Mouse (Mus musculus): Measurements from ENCODE around the gene Cdkn1a. TPM values are rescaled to one million over a fixed set of nuclear protein-coding genes. Genes with fewer than 3 reads are reported as not detected.

Cdkn1a gene
- polyA plus RNA-seq, 1 experiment from 2014 or later = 114 TPM

- H3K27me3 ChIP-seq (replicated peaks; ENCODE audit: control insufficient read depth, insufficient read depth, low read length) = no peaks in the 10 kb centered on the region
- no peak overlapping the region for H3K4me2 ChIP-seq (ENCODE audit: low read depth, low read length)
- no peak for ATAC-seq
- H3K9ac ChIP-seq (ENCODE audit: low read depth, low read length) = no peak overlapping the region
- no peaks in the 10 kb centered on the region for H3K36me3 ChIP-seq (ENCODE audit: control insufficient read depth, insufficient read depth, low read length)
- H3K27ac ChIP-seq (ENCODE audit: low read length) = no peak overlapping the region
- 45% methylated on average over 5 of the region's 5 CpGs for WGBS
- H3K9me3 ChIP-seq (ENCODE audit: control insufficient read depth, low read length) = no peaks in the 10 kb centered on the region
- H3K4me1 ChIP-seq (ENCODE audit: control insufficient read depth, insufficient read depth, low read length) = peaks cover 6% of the 10 kb centered on the region
- H3K4me3 ChIP-seq (ENCODE audit: low read length) = no peak overlapping the region
These were observed 27.3 kb downstream of the Cdkn1a start for GRCm38 (mm10) chr17:29118057-29118456.

GRCm38 (mm10) chr17:29120666-29121065 is 29.9 kb downstream of the Cdkn1a start:
- 62% methylated on average over 12 of the region's 12 CpGs for WGBS
- Histone ChIP-seq H3K9ac (ENCODE audit: low read depth, low read length) (no peak overlapping the region), H3K4me2 (ENCODE audit: low read depth, low read length) (no peak overlapping the region), H3K4me3 (ENCODE audit: low read length) (no peak overlapping the region), H3K4me1 (ENCODE audit: control insufficient read depth, insufficient read depth, low read length) (peaks cover 15% of the 10 kb centered on the region), H3K27ac (ENCODE audit: low read length) (no peak overlapping the region), H3K36me3 (ENCODE audit: control insufficient read depth, insufficient read depth, low read length) (no peaks in the 10 kb centered on the region), H3K9me3 (ENCODE audit: control insufficient read depth, low read length) (no peaks in the 10 kb centered on the region), H3K27me3 (replicated peaks; ENCODE audit: control insufficient read depth, insufficient read depth, low read length) (no peaks in the 10 kb centered on the region)
- no peak for ATAC-seq

GRCm38 (mm10) chr17:29122817-29123216 is 32.0 kb downstream of the Cdkn1a start:
- WGBS = 31% methylated on average over 6 of the region's 6 CpGs
- H3K36me3 ChIP-seq (ENCODE audit: control insufficient read depth, insufficient read depth, low read length) = no peaks in the 10 kb centered on the region
- no peaks in the 10 kb centered on the region for H3K27me3 ChIP-seq (replicated peaks; ENCODE audit: control insufficient read depth, insufficient read depth, low read length)
- no peaks in the 10 kb centered on the region for H3K9me3 ChIP-seq (ENCODE audit: control insufficient read depth, low read length)
- peak overlapping the region; percentile 83 for H3K27ac ChIP-seq (ENCODE audit: low read length)
- peak; percentile 51 for ATAC-seq
- H3K4me1 ChIP-seq (ENCODE audit: control insufficient read depth, insufficient read depth, low read length) = peaks cover 15% of the 10 kb centered on the region
- no peak overlapping the region for H3K9ac ChIP-seq (ENCODE audit: low read depth, low read length)
- no peak overlapping the region for H3K4me3 ChIP-seq (ENCODE audit: low read length)
- 0 out of 2 replicates have a peak overlapping the region, but pooled peaks have one; percentile 6 for H3K4me2 ChIP-seq (ENCODE audit: low read depth, low read length)

DNA sequence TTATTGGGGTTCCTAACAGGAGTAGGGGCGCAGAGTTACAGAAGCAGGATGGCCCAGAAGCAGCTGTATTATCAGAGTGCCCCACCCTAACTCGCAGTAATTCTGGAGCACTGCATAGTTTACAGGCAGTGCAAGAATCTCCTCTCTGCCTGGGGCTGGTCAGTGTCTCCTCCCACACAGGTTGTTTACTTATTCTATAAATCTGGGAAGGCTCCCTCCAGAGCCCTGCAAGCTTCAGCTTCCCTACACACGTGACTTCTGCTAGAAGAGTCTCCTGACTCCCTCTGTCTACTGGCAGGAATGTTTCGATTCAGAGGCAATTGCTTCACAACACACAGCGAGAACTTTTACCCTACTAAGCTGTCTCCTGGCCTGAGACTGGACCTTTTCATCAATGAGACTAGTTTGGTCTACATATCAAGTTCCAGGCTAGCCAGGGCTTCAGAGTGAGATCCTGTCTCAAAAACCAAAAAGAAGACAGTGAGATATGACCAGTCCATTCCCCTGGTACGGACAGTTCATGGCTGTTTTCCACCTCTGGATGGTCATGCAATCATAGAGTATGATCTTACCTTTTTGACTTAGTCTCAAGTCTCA is 32.9 kb downstream of the Cdkn1a start:
- H3K36me3 ChIP-seq (ENCODE audit: control insufficient read depth, insufficient read depth, low read length) = no peaks in the 10 kb centered on the region
- no peaks in the 10 kb centered on the region for H3K27me3 ChIP-seq (replicated peaks; ENCODE audit: control insufficient read depth, insufficient read depth, low read length)
- no peak overlapping the region for H3K4me3 ChIP-seq (ENCODE audit: low read length)
- WGBS = 25% methylated on average over 6 of the region's 6 CpGs
- peak; percentile 96 for ATAC-seq
- H3K9ac ChIP-seq (ENCODE audit: low read depth, low read length) = no peak overlapping the region
- peak overlapping the region; percentile 83 for H3K27ac ChIP-seq (ENCODE audit: low read length)
- H3K4me2 ChIP-seq (ENCODE audit: low read depth, low read length) = peak overlapping the region; percentile 6
- no peaks in the 10 kb centered on the region for H3K9me3 ChIP-seq (ENCODE audit: control insufficient read depth, low read length)
- peaks cover 15% of the 10 kb centered on the region for H3K4me1 ChIP-seq (ENCODE audit: control insufficient read depth, insufficient read depth, low read length)

DNA sequence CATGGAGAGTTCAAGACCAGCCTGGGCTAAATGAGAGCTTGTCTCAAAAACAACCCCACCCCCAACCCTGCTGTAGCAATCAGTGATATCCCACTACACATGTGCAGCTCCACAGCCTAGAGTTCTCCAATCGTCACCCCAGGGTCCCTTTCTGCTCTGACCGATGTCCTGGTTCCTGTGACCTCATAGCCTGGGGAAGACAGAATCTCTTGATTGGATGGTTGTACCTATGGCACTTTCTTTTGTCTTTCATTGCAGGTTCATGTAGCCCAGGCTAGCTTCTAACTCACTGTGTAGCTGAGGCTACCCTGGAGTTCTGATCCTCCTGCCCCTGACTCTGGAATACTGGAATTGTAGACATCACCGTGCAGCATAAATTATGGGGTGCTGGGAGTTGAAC is 35.8 kb downstream of the Cdkn1a start:
- Histone ChIP-seq H3K36me3 (ENCODE audit: control insufficient read depth, insufficient read depth, low read length) (no peaks in the 10 kb centered on the region), H3K4me2 (ENCODE audit: low read depth, low read length) (no peak overlapping the region), H3K27ac (ENCODE audit: low read length) (no peak overlapping the region), H3K4me3 (ENCODE audit: low read length) (no peak overlapping the region), H3K27me3 (replicated peaks; ENCODE audit: control insufficient read depth, insufficient read depth, low read length) (no peaks in the 10 kb centered on the region), H3K9me3 (ENCODE audit: control insufficient read depth, low read length) (no peaks in the 10 kb centered on the region), H3K9ac (ENCODE audit: low read depth, low read length) (no peak overlapping the region), H3K4me1 (ENCODE audit: control insufficient read depth, insufficient read depth, low read length) (peaks cover 15% of the 10 kb centered on the region)
- 90% methylated on average over 3 of the region's 3 CpGs for WGBS
- no peak for ATAC-seq

GRCm38 (mm10) chr17:29129341-29129740 is 38.6 kb downstream of the Cdkn1a start:
- H3K27me3 ChIP-seq (replicated peaks; ENCODE audit: control insufficient read depth, insufficient read depth, low read length) = no peaks in the 10 kb centered on the region

DNA sequence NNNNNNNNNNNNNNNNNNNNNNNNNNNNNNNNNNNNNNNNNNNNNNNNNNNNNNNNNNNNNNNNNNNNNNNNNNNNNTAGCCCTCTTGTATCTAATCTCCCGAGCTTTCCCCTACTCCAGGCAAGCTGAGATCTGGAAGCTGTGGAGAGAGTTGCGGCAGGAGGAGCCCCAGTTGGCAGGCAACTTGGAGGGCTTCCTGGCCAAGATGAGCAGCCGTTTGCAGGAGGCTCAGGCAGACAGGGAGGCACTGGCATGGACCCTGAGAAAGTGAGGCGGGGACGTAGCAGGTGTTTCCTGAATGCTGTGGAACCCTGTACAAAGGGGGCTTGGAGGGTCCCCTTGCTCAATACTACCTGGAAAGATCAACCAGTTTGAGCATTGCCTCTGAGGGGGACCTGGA is 44.3 kb downstream of the Cdkn1a start:
- ATAC-seq = no peak
- H3K4me3 ChIP-seq (ENCODE audit: low read length) = no peak overlapping the region
- H3K27me3 ChIP-seq (replicated peaks; ENCODE audit: control insufficient read depth, insufficient read depth, low read length) = no peaks in the 10 kb centered on the region
- WGBS = 72% methylated on average over 5 of the region's 5 CpGs
- H3K9ac ChIP-seq (ENCODE audit: low read depth, low read length) = no peak overlapping the region
- H3K9me3 ChIP-seq (ENCODE audit: control insufficient read depth, low read length) = no peaks in the 10 kb centered on the region
- H3K27ac ChIP-seq (ENCODE audit: low read length) = no peak overlapping the region
- H3K4me2 ChIP-seq (ENCODE audit: low read depth, low read length) = no peak overlapping the region
- H3K36me3 ChIP-seq (ENCODE audit: control insufficient read depth, insufficient read depth, low read length) = no peaks in the 10 kb centered on the region
- peaks cover 3% of the 10 kb centered on the region for H3K4me1 ChIP-seq (ENCODE audit: control insufficient read depth, insufficient read depth, low read length)

More at GRCm38 (mm10) chr17:29129341-29129740, 38.6 kb downstream of the Cdkn1a start:
- 58% methylated on average over 5 of the region's 5 CpGs for WGBS
- H3K4me3 ChIP-seq (ENCODE audit: low read length) = no peak overlapping the region
- no peak overlapping the region for H3K9ac ChIP-seq (ENCODE audit: low read depth, low read length)
- H3K27ac ChIP-seq (ENCODE audit: low read length) = no peak overlapping the region
- H3K4me2 ChIP-seq (ENCODE audit: low read depth, low read length) = no peak overlapping the region
- no peak for ATAC-seq
- H3K36me3 ChIP-seq (ENCODE audit: control insufficient read depth, insufficient read depth, low read length) = no peaks in the 10 kb centered on the region
- H3K4me1 ChIP-seq (ENCODE audit: control insufficient read depth, insufficient read depth, low read length) = no peaks in the 10 kb centered on the region
- H3K9me3 ChIP-seq (ENCODE audit: control insufficient read depth, low read length) = no peaks in the 10 kb centered on the region

GRCm38 (mm10) chr17:29136236-29136635 is 45.5 kb downstream of the Cdkn1a start:
- no peaks in the 10 kb centered on the region for H3K9me3 ChIP-seq (ENCODE audit: control insufficient read depth, low read length)
- H3K27me3 ChIP-seq (replicated peaks; ENCODE audit: control insufficient read depth, insufficient read depth, low read length) = no peaks in the 10 kb centered on the region
- 56% methylated on average over 6 of the region's 6 CpGs for WGBS
- ATAC-seq = no peak
- H3K27ac ChIP-seq (ENCODE audit: low read length) = no peak overlapping the region
- no peak overlapping the region for H3K4me3 ChIP-seq (ENCODE audit: low read length)
- H3K4me2 ChIP-seq (ENCODE audit: low read depth, low read length) = no peak overlapping the region
- H3K9ac ChIP-seq (ENCODE audit: low read depth, low read length) = no peak overlapping the region
- H3K4me1 ChIP-seq (ENCODE audit: control insufficient read depth, insufficient read depth, low read length) = peaks cover 3% of the 10 kb centered on the region
- H3K36me3 ChIP-seq (ENCODE audit: control insufficient read depth, insufficient read depth, low read length) = no peaks in the 10 kb centered on the region

- Histone ChIP-seq H3K27me3 (replicated peaks; ENCODE audit: control insufficient read depth, insufficient read depth, low read length) (no peaks in the 10 kb centered on the region), H3K9me3 (ENCODE audit: control insufficient read depth, low read length) (no peaks in the 10 kb centered on the region), H3K27ac (ENCODE audit: low read length) (no peak overlapping the region), H3K9ac (ENCODE audit: low read depth, low read length) (no peak overlapping the region), H3K4me1 (ENCODE audit: control insufficient read depth, insufficient read depth, low read length) (peaks cover 3% of the 10 kb centered on the region), H3K4me3 (ENCODE audit: low read length) (no peak overlapping the region), H3K4me2 (ENCODE audit: low read depth, low read length) (no peak overlapping the region), H3K36me3 (ENCODE audit: control insufficient read depth, insufficient read depth, low read length) (no peaks in the 10 kb centered on the region)
- 81% methylated on average over 7 of the region's 7 CpGs for WGBS
- no peak for ATAC-seq
These were observed 47.1 kb downstream of the Cdkn1a start for GRCm38 (mm10) chr17:29137906-29138305.

DNA sequence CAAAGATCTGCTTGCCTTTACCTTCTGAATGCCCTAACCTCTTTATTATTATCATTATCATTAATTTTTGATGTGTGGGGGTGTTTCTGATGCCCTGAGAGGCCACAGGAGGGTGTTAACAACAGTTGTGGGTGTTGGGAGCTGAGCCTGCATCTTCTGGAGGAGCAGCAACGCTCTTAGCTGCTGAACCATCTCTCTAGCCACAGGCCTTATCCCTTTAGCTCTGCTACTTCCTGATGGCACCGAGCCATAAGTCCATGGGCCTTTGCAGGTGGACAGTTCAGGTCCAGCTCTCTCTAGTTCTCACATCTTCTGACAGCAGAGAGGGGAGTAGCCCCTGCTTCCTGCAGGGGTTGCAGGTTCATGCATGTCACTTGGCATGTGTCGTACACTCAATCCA is 50.8 kb downstream of the Cdkn1a start:
- ATAC-seq = no peak
- Histone ChIP-seq H3K4me2 (ENCODE audit: low read depth, low read length) (no peak overlapping the region), H3K27ac (ENCODE audit: low read length) (no peak overlapping the region), H3K9ac (ENCODE audit: low read depth, low read length) (no peak overlapping the region), H3K9me3 (ENCODE audit: control insufficient read depth, low read length) (no peaks in the 10 kb centered on the region), H3K27me3 (replicated peaks; ENCODE audit: control insufficient read depth, insufficient read depth, low read length) (no peaks in the 10 kb centered on the region), H3K4me1 (ENCODE audit: control insufficient read depth, insufficient read depth, low read length) (no peaks in the 10 kb centered on the region), H3K36me3 (ENCODE audit: control insufficient read depth, insufficient read depth, low read length) (no peaks in the 10 kb centered on the region), H3K4me3 (ENCODE audit: low read length) (no peak overlapping the region)
- WGBS = 88% methylated on average over 3 of the region's 3 CpGs

Measured in intestine, embryonic 16.5 days (tissue).